Mouse (Mus musculus): ENCODE data around the gene Cd2bp2.

Cd2bp2 gene

DNA sequence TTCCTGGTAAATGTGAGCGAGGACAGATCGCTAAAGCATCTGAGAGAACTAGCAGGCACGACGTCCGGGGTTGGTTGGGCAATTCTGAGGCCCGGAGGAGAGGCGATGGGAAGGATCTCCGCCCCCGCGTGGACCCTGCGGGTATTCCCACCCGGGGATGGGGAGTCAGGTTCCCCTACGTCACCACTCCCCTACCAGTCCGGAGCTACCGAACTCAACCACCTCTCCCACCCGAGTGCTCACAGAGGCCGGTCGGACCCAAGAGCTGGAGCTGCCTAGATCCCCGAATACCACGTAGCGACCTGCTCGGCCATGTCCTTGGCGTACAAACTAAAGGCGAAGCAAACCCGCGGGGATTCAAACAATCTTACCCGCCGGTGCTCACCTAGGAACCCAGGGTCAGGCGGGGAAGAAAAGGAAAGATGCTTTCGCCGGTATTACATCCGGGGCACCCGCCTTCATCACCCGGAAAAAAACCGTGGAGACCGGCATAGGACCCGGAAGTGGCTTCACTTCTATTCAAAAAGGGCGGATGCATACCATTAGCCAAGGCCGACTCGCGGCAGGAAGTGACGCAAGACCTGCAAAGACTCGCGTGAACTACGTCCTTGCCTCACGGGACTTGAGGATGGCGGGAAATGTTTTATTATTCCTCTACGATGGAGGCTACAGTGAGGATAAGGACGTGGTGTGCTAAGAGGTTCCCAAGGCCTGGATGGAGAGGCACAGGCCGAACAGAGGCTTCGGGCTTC is at the start of gene Cd2bp2:
Gene Cd2bp2, minus strand, starts transcription at position 507 of the 752 bp plus-strand sequence.
- DNase-seq, result peak; percentile 94

DNA sequence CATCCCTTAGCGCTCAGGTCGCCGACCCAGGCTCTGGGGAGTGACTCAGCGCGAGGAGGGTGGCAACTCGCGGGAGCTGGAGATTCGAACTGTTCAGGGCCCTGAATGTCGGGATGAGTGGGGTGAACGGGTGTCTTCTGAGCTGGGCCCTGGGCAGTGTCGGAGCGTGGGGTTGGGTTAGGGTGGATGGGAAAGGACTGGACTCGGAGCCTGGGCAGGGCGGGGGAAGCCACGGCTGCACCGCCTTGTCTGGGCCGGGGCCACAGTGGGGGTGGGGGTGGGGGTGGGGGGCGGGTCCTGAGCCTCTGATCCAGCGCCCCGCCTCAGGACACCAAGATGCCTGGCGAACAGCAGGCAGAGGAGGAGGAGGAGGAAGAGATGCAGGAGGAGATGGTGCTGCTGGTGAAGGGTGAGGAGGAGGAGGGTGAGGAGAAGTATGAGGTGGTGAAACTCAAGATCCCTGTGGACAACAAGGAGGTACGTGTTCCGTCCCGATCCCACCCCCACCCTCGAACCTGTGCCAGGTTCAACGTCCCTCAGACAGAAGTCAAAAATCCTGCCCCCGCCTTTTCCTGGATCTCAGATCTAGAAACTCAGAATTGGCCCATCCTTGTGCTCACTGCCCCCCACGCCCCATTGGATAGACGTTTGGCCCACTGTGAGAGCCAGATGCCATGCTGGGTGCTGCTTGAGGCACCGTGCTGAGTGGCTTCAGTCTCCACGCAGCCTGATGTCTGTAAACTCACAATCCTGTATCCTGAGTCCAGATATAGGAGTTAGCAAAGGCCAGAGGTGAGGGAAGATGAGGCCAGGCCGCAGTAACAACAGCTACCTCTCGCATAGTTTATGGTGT is 49.0 kb upstream of the Cd2bp2 start:
- peak; percentile 64 for DNase-seq

DNA sequence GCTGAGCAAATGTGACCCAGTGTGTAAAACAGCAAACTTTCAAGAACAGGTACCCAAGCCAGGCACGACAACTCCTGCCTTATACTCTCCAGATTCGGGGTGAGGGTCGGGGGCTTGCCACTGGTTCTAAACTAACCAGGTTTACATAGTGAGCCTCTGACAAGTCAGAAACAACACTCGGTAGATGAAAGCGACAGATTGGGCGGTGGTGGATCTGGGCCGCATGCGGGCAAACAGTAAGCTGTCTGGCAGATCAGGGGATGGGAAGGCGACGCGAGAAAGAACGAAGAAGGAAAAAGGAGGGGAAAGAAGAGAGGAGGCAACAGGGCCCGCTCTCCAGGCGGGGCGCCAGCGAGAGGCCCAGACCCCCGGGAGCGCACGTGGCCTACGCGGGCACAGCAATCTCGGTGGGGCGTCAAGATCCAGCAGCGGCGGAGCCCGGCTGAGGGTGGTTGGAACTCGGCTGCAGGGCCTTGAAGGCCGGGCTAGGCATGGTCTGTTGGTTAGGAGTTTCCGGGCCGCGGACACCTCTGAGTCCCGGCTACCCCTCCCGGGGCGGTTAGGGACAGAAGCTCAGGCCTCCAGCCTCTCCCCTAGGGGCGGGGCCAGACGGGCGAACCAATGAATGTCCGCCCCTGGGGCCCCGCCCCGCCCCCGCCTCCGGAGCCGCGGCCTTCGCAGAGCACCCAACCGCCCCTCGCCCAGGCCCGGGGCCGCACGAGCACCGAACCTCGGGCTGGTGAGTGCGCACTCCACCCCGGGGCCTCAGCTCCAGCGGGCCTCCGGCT is 48.2 kb upstream of the Cd2bp2 start, which contains the start of gene Zfp771:
Gene Zfp771, plus strand, starts transcription at position 405 of the 788 bp plus-strand sequence.
- peak; percentile 98 for DNase-seq

DNA sequence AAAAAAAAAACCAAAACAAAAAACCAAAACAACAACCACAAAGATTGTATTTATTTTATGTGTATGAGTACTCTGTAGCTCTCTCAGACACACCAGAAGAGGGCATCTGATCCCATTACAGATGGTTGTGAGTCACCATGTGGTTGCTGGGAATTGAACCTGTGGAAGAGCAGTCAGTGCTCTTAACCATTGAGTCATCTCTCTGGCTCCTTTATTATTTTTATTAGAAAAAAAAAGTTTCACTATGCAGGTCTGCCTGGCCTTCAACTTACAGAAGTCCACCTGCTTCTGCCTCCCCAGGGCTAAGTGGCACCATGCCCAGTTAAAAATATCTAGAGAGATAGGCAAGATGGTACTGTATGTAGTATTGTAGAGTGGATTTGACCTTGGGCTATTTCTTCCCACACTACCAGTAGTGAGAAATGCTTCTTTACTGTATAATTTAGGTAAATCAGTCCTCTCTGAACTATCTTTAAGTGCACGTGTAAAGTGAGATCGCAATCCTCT is 47.6 kb upstream of the Cd2bp2 start:
- no peak for DNase-seq

DNA sequence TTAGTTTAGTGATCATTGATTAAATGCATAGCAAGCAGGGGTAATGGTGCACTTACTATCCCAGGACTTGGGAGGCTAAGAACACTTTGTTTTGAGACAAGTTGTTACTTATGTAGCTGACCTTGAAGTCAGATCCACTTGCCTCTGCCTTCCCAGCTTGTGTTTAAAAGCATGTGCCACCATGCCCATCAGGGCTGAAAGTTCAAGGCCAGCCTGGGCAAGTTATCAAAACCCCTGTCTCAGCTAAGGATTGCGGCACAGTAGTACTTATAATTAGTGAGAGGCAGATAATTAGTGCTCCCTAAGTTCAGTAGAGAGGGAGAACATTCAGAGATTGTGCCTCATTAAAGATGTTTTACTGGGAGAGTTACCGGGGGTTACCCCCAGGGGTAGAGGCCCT is 38.9 kb upstream of the Cd2bp2 start:
- DNase-seq, result no peak

DNA sequence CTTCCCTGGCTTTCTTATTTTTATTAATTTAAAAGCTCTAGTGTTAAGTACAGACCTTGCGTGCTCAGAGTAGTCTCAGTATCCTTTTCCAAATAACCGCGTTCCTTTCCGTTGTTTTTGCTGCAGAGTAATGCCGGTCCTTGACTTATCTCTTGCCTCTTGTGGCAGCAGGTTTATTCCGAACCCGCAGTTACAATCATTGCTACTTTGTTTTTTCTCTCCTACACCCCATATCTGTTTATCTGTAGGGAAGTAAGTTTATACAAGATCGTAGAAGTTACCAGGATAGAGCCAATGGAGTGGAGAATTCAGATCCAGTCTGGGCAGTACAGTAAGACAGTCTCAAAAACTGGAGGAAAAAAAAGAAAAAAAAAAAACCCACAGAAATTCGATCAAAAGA is 37.9 kb upstream of the Cd2bp2 start:
- no peak for DNase-seq

DNA sequence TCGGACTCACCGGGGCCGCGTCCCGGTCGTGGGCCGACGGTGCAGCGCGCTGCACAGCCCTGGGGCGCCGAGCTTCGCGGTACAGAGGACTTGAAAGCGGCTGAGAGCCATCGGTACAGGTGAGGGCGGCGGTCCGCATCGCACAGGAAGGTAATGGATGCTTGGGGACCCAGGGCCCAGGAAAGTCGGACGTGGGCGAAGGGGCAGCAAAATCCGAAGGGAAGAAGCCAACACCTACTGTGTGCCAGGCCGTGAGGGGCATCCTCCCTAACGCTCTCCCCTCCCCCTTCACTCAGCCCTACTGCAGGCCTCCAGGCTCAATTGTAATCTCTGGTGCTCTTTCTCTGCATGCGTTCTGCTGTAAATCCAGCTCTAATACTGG is 37.5 kb upstream of the Cd2bp2 start:
- DNase-seq, result no peak

DNA sequence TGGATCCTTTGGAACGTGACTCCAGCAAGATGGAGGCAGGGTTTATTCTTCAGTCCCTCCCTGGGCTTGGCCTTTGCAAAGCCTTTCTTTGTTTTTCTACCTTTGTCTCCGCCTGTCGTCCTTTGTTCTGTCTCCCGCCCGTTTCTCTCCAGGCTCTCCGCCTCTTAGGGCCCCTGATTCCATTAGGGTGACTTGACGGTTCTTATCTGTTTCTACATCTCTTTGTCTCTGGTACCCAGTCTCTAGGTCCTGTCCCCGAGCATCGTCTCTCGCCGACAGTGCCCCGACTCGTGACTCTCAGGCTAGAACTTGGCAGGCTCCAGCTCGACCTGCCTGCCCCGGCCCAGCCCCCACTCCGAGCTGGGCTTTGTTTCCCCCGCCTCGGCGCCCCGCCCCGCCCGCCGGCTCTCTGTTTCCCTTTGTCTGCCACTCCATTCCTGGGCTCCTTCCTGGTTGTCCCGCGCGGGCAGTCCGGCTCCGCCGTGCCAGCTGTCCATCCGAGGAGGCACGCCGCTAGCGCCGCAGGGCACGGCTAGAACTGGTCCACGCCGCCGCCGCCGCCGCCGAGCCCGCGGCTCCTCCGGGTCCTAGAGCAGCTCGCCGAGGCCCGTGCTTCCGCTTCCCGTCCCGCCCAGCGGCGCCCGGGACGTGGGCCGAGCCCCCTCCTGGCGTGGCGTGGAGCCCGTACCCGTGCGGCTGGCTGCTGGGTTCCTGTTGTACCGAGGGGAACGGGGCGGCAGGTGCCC is 36.9 kb upstream of the Cd2bp2 start, which contains the start of the genes Zfp553 and Sept1:
Gene Zfp553, plus strand, starts transcription at position 440 of the 746 bp plus-strand sequence.
Gene Sept1, minus strand, starts transcription at position 509 of the 746 bp plus-strand sequence.
- peak; percentile 85 for DNase-seq

DNA sequence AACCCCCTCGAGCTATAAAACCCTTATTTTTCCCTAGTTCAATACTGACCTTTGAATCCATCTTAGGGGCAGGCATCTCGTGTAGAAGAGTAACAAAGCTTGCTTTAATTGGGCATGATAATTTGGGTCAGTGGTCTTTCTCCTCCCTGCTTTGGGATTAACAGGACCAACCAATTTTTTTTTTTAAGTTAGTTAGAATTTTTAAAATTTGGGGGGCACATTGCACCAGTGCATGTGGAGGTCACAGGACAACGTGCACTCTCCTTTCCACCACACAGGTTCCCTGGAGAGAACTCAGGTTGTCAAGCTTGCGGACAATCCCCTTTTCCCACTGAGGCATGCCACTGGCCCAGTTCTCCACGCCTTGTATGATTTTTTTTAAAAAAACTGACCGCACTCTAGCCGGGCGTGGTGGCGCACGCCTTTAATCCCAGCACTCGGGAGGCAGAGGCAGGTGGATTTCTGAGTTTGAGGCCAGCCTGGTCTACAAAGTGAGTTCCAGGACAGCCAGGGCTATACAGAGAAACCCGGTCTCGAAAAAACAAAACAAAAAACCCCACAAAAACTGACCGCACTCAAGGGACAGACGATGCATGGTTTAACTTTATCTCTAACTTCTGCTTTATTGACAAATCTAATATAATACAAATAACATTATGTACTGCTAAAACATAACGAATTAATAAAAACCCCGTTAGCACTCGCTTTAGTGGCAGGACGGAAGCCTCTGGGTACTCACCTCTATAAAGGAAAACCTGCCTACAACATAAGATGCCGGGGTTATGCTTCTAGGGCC is 36.2 kb upstream of the Cd2bp2 start:
- peak; percentile 4 for DNase-seq

DNA sequence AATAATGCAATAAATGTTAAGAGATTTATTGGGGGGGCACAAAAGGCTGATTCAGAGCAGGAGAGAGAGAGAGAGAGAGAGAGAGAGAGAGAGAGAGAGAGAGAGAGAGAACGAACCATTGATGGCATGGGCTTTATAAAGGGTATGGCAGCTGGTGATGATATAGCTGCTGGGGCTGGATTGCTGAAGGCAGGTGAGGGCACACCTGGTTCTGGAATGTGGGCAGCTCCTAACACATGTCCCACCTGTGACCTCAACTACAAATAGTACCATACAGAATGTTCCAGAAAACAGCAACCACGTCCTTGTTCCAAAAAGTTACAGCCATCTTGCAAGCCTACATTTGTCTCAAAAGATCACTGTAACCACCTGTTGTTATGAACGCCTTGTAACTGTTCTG is 35.5 kb upstream of the Cd2bp2 start:
- DNase-seq, result no peak

DNA sequence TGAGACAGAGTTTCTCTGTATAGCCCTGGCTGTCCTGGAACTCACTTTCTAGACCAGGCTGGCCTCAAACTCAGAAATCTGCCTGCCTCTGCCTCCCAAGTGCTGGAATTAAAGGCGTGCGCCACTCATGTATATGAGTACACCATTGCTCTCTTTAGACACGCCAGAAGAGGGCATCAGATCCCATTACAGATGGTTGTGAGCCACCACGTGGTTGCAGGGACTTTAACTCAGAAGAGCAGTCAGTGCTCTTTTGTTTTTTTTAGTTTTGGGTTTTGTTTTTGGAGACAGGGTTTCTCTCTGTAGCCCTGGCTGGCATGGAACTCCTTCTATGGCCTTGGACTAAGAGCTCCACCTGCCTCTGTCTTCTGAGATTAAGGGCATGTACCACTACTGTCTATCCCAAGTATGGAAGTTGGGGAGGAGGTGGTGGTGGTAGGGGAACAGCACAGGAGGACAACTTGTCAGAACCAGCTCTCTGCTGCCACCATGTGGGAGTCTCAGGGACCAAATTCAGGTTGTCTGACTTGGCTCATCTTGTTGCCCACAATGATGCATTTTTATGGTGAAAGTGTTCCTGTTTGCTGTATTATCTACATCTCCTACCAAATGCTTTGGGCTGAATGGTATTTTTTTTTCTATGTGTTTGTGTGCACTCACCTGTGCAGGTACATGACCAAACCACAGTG is 32.9 kb upstream of the Cd2bp2 start:
- peak; percentile 91 for DNase-seq

DNA sequence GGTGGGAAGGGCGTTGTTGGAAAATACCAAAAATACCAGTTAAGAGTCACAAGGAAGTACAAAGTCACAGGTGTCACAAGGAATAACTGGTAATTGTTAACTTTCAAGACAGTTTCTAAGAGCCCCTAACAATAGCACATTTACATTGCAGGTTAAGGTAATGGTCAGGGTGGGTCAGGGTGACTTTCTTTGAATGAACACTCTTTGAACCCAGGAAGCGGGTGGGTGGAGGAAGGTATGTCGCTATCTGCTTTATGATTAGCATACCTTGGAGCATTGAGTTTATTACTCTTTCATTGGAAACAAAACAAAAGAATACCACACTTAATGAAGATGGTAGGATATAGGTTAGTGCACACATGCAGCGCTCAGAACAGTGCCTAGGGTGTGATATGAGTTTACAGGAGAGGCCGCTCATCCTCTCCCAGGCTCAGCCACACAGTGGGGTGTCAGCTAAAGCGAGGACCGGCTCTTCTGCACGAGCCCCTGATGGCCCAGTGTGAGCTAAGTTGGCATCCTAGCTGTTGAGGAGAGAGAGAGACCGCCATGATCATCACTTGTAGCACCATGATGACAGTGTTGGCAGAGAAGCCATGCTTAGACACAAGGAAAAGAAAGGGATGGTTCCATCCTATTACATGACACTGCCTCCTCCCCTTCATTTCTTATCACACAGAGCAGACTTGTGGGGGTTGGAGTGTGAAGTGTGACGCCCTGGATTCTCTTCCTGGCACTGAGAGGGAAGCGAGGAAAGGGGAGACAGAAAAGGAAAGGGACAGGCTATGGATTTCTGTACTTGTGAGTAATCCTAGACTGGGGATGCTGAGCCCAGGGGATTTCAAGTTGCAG is 29.5 kb upstream of the Cd2bp2 start:
- DNase-seq, result peak; percentile 79

DNA sequence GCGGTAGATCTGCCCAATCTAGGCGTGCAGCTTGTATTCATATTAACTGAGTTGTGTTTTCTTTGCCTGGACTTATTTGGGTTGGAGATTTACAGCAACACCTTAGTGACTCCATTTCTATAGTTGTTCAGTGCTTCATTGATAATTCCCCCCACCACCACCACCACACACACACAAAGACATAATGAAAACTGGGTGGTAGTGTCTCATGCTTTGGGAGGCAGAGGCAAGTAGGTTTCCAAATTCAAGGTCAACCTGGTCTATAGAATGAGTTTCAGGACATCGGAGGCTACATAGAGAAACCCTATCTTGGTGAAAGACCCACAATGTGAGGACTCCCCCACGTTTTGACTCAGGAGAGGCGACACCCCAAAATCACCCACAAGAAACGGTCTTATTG is 28.8 kb upstream of the Cd2bp2 start:
- DNase-seq, result no peak

DNA sequence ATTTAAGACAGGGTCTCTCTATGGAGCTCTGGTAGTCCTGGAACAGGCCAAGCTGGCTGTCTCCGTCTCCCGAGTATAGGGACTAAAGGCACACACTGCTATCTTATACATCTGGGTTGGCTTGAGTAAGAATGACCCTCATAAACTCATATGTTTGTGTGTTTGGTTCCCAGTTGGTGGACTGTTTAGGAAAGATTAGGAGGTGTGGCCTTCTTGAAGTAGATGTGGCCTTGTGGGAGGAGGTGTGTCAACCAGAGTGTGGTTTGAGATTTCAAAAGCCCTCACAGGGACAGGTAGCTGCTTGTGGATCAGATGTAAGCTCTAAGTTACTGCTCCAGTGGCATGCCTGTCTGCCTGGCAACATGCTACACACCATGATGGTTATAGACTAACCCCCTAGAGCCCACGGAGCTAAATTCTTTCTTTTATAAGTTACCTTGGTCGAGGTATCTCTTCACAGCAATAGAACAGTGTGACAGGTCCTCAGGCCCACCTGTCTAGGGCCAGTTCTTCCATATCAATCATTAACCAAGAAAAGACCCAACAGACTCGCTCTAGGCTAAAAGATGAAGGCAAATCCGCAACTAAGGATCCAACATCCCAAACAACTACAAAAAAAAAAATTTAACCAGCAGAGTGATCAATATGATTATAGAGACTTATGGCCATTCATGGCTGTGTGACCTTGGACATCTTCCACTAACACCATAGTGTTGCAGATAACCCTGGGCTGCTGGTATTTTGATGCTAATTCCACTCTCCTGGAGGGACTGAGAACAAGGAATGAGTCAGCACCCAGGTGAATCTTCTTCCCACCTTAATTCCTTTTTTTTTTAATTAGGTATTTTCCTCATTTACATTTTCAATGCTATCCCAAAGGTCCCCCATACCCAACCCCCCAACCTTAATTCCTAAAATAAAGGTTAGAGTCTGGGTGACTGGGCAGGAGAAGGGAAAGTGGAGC is 27.9 kb upstream of the Cd2bp2 start:
- DNase-seq, result peak; percentile 60

DNA sequence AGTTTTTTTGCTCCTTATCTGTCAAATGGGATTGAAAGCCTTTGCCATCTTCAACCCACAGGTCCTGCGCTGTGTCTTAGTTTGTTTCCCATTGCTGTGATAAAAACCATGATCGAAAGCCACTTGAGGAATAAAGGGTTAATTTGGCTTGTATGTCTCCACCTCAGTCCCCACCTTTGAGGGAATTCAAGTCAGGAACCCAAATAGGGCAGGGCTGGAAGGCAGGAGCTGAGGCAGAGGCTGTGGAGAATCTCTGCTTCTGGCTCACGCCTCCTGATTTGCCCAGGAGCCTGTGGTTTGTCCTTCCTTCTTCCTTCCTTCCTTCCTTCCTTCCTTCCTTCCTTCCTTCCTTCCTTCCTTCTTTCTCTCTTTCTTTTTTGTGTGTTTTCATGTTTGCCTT is 27.3 kb upstream of the Cd2bp2 start:
- no peak for DNase-seq

DNA sequence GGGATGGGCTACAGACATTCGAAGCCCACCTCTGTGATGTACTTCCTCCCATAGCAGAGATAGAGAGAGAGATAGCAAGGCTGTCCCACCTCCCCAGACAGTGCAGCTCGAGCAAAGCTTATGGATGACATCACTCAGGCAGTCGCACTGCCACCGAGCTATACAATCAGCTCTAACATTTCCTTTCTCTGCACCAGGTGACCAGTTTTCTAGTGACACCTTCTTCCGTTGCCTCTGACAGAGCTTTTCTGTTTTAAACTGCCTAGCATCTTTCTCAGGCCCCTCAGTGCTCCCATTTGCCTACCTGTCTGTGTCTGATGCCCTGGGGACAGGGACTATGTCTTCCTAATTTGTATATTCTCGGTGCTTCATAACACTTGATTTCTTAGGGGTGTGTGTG is 24.6 kb upstream of the Cd2bp2 start:
- no peak for DNase-seq

DNA sequence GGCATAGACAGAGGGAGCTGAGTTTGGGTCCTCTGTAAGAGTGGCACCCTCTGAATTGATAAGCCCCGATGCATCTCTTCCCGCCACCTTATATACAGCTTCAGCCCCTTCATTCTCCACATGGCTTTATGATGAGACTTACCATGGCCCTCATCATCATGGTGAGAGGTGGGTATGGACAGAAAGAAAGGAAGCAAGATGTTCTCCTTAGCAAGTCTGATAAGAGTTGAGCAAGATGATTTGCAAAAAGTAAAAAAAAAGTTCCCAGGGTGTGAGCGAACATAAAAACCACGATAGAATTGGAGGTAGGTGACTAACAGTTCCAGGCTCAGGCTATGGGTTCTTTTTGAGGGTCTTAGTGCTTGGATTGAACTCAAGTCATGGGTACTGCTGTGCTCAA is 22.8 kb upstream of the Cd2bp2 start:
- DNase-seq, result no peak

DNA sequence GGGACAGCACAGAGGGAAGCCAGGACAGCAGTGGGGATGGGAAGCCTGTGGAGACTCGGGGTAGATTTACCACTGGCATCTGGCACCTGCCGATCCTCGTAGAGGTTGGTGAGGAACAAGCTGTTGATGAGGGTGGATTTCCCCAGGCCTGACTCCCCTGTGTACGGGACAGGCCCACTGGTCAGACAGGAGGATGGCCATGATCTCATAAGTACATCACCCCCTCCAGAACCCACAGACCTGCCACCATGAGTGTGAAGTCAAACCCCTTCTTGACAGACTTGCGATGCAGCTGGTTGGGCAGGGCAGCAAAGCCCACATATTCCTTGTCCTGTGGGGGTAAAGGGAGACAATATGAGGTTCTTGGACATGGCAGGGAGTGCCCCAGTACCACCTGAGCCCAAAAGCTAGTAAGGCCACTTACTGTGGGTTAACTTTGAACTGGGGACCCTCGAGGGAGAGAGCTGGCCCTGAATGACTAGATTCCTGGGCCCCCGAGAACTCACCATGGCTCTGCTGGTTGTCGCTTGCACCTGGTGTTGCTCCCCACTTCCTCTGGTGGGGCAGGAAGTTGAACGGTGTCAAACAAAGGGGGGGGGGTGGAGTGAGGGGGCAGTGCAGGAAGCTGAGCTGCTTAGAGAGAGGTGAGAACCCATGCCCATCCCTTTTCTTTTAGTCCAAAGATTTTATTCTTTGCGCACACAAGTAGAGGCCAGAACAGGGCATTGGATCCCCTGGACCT is 22.2 kb upstream of the Cd2bp2 start:
- DNase-seq, result no peak
